Mouse (Mus musculus): ENCODE data around the gene Gm49393.
"Not testable (repeated sequence)": the region's sequence is repeated elsewhere in the genome, so short reads cannot be mapped to it uniquely, and the experiment has no call there.

The Gm49393 gene

DNA sequence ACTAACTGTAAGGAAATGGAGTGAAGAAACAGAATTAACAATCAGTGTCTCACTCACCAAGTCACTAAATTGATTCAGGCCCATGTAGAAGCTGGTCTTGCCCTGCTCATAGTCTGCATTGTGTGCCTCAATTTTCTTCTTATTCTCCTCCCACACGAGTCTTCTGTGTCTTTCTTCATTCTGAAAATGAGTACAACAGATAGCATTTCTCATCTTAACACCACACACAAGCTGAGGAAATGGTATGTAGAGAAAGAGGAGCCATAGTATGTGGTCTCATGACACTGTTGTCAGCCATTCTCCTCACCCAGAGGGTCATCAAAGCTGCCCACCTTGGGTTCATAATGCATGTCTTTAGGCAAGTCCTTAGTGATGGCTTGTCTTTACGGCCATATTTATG is at the start of gene Gm49393:
TSS of gene Gm49393 (minus strand) at position 101 of the 400 bp plus-strand sequence.
- DNase-seq: not testable (repeated sequence)

DNA sequence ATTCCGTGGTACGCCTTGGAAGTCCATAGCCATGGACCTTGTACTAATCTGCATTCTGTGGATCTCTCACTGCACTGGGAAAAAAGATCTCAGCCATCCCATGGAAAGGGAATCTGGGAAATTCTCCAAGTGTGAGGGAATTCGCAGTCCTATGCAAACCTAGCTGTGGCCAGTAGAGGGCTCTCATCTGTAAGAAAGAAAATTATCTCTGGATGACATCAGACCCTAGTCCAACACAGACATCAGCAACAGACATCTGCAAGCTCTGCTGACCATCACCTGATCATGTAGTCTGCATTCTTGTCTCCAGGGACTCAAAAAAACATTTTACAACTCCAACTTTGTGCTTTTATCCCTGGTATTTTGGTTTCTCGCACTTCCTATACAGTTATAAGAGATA is 36.9 kb upstream of the Gm49393 start:
- not testable (repeated sequence) for DNase-seq

DNA sequence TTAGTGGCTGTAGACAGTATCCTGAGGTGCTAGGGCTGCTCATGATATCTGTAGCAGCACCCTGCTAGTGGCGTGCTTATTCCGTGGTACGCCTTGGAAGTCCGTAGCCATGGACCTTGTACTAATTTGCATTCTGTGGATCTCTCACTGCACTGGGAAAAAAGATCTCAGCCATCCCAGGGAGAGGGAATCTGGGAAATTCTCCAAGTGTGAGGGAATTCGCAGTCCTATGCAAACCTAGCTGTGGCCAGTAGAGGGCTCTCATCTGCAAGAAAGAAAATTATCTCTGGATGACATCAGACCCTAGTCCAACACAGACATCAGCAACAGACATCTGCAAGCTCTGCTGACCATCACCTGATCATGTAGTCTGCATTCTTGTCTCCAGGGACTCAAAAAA is 28.6 kb upstream of the Gm49393 start:
- peak in 1 of 2 experiments; percentile 3 for DNase-seq

DNA sequence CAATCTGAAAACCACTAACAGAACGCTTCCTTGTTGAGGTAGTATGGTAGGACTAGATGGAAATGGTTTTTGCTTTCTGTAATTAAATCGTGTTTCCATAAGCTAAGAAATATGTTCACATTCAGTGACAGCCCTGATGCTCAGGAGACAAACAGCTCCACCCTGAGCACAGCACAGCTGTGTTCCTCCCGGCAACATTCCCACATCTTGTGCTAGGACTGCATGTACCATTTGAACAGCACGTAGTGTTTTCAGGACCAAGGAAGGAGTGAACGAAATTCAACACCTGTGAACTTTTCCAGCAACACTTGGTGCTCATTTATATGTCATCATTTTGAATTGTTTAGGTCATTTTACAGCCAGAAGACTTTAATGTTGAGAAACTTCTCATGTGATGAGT is 26.3 kb upstream of the Gm49393 start:
- DNase-seq: no peak

DNA sequence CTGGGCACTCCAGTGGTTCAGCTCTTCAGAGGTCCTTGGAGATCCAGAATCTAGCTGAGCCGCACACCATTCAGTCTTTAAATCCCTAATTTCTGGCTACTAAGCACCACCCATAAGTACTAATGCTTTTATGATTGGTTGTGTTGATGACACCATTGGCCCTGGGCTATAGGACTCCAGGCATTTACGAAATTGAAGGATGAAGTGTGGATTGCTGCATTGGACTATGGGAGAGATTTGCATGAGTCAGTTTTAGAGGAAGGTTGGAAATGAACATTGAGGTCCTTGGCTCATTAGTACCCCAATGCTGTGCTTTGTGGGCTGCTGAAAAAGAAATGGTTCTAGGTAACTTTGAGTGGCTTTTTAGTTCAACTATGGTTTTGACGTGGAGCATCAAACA is 6.5 kb upstream of the Gm49393 start, which contains the start of gene Tpbpa:
TSS of gene Tpbpa (minus strand) at position 101 of the 400 bp plus-strand sequence.
- not testable (repeated sequence) for DNase-seq

DNA sequence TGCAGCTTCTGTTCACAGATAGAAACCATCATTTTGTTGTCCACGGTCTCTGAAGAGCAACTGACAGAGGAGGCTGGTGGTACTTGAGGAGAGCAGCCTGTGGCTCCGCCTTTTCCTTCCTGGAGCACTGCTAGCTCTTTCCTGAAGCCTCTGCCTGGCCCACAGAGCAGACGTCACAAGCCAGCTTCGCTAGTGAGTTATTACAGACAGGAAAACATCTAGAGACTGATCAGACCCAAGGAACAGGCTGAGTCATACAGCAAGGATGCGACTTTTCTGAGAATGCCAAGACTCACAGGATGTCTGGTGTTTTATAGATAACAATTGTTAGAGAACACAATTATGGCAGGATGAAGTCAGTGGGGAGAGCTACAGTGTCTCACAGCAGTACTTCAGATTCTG is 1.1 kb upstream of the Gm49393 start, which contains the start of the genes Gm49391 and Ctla2a:
TSS of gene Gm49391 (minus strand) at position 72 of the 402 bp plus-strand sequence.
TSS of gene Ctla2a (minus strand) at position 126 of the 402 bp plus-strand sequence.
- DNase-seq: peak; percentile 26 to 45

DNA sequence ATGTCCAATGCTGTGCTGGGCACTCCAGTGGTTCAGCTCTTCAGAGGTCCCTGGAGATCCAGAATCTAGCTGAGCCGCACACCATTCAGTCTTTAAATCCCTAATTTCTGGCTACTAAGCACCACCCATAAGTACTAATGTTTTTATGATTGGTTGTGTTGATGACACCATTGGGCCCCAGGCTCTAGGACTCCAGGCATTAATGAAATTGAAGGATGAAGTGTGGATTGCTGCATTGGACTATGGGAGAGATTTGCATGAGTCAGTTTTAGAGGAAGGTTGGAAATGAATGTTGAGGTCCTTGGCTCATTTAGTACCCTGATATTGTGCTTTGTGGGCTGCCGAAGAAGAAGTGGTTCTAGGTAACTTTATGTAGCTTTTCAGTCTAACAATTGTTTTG is 30.6 kb downstream of the Gm49393 start, which contains the start of gene Tpbpb:
TSS of gene Tpbpb (minus strand) at position 101 of the 400 bp plus-strand sequence.
- not testable (repeated sequence) for DNase-seq

DNA sequence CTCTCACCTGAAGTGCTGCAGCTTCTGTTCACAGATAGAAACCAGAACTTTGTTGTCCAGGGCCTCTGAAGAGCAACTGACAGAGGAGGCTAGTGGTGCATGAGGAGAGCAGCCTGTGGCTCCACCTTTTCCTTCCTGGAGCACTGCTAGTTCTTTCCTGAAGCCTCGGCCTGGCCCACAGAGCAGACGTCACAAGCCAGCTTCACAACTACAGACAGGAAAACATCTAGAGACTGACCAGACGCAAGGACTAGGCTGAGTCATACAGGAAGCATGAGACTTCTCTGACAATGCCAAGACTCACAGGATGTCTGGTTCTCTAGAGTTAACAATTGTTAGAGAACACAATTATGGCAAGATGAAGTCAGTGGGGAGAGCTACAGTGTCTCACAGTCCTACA is 38.1 kb downstream of the Gm49393 start, which contains the start of gene Ctla2b:
TSS of gene Ctla2b (minus strand) at position 120 of the 400 bp plus-strand sequence.
- DNase-seq: peak; percentile 18 to 39

DNA sequence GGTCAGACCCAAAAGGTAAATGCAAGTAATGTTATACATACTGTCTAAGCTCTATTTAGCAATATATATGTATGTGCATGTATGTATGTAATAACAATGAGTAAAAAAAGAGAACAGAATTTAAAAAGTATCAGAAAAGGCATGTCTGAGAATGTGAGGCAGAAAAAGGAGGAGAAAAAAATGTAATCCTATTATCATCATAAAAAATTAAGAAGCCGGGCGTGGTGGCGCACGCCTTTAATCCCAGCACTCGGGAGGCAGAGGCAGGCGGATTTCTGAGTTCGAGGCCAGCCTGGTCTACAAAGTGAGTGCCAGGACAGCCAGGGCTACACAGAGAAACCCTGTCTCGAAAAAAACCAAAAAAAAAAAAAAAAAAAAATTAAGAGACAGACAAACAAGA is 38.6 kb downstream of the Gm49393 start, which contains the start of gene Gm49392:
TSS of gene Gm49392 (minus strand) at position 101 of the 400 bp plus-strand sequence.
- not testable (repeated sequence) for DNase-seq

DNA sequence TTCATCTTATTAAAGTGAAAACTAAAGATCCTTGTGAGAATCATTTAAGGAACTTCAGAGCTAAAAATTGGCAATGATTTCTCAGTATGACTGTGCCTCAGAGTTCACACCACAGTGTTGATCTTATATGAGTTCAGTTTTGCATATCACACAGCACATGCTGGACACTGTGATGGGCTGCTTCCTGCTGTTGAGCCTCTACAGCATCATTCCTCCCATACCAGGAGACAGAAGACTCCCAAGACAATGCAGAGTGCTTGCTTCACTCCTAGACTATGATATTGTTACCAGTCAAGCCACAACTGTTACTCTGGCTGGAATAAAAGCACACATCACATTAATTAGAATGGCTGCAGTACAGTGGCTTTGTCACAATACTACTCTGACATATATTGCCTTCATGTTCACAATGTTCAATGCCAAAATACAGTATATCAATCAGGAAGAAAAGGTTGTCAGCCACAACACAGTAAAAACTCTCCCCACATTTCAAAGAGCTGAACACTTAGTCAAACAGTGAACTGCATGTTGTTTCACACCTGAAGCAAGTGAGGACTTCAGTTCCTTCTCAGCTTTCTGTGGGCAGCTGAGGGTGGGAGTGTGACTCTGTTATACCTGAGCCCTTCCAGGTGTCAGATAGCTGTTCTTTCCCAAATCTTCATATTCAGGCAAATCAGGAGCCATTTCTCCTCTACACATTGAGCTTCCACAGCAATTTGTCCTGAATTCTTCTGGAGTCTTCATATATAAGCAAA is 39.8 kb downstream of the Gm49393 start:
- no peak for DNase-seq

DNA sequence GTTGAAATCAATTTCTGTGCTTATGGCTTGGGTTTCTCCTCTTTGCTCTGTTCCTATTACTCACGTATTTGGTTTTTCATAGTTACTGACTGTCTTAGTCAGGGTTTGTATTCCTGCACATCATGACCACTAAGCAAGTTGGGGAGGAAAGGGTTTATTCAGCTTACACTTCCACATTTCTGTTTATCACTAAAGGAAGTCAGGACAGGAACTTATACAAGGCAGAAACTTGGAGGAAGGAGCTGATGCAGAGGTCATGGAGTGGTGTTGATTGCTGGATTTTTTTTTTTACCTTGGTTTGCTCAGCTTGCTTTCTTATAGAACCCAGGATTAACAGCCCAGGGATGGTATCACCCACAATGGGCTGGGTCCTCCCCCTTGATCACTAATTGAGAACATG is 43.1 kb downstream of the Gm49393 start:
- no peak for DNase-seq

DNA sequence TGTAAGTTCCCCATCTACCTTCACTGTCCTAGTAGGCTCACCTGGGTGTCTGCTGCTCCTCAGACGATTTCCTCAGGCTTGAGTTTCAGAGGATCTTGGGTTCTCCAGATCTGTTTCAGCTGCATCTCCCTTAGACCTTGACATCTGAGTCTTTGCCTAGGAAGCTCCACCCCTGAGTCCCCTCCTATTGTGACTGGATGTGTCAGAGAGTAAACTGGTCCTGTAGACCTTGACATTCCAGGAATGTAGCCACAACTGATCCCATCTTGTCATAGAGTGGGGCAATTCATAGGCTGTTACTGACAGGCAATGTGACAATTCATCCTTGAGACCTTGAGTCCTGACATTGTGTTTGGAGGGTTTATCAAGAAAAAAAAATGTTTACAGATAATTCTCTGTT is 71.1 kb downstream of the Gm49393 start, which contains the start of gene 4930486L24Rik:
TSS of gene 4930486L24Rik (minus strand) at position 195 of the 400 bp plus-strand sequence.
- DNase-seq: no peak

DNA sequence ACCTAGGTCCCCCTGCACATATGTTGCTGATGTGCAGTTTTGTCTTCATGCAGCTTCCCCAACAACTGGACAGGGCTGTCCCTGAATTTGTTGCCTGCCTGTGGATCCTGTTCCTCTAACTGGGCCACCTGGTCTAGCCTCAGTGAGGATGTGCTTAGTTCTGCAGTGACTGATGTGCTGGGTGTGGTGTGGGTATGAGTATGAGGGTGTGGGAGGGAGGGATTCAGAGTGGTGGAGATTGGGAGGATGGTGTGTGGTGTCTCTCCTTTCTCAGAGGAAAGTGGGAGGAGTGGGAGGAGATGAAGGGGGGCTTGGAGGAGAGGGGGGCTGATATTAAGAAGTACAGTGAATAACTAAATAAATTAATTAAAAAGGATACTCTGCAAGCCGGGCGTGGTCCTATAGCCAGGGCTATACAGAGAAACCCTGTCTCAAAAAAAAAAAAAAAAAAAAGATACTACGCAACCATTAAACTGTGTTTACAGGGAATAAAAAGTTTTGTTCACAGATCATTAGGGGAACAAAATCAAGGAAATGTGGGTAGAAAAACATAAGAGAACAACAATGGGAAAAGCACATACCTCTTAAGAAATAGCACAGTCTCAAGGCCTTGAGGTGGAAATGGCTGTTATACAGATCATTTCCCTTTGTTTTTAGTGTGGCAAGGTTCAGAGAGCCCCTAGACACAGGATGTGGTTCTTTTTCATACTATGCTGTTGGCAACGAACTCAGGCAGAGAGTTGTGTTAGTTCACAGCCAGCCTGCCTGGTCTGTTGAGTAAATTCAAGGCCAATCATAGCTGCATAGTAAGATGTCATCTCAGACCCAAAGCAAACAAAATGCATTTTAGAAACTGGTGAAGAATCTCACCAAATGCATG is 86.9 kb downstream of the Gm49393 start:
- DNase-seq: no peak

DNA sequence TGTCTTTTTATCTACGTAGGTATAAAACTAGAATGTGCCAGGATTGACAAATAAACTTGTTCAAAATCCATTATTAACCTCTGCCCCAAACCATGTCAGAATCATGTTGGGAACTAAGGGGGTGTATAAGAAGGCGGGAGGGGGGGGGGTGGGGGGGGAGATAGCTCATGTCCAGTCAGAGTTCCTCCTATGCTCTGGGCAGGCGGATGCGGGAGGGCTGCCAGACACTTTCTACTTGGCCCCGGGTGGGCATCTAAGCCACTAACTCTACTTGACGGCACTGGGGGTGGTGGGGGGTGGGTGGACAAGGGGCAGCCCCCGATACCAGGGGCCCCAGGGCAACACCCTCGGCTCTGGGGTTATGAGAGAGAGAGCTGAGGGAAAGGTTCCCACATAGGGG is 92.2 kb downstream of the Gm49393 start:
- DNase-seq: no peak

DNA sequence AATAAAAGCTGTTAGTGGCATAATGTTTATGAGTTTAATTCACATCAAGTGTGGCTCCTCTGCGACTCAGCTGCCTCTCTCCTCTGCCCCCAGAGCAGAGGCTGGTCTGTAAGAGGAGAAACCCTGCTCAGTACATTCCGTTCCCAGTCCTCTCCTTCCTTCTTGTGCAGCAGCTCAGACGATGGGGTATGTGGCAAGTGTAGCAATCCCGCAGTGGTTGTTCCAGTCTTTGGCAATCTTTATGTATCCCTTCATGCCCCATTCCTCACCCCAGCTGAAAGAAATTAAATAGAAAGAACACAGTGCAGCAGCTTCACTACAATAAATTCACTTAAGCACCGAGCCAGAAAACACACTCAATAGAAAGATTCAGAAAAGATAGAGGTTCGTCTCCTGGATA is 92.7 kb downstream of the Gm49393 start:
- no peak for DNase-seq

DNA sequence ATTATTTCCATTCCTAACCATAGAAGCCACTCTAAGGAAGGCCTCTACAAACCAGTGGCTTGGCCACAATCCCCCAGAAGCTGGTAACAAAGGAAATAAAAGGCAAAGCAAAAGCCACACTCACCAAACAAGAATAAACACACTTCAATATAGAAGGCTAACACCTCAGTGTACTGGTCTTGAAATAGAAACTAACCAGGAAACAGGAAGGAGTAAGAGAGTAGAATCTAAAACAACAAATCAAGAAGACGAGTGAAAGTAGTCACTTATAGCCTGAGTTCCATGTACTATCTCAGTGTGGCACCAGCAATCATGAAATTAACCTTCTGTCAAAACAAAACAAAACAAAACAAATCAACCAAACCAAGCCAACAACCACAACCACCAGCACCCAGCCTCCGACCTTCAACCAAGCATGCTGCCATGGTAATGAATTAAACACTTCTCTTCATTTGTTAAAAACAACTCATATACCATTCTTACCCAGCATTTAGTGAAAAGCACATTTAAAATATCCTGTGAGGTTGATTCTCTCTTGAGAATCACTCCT is 96.0 kb downstream of the Gm49393 start:
- no peak for DNase-seq

DNA sequence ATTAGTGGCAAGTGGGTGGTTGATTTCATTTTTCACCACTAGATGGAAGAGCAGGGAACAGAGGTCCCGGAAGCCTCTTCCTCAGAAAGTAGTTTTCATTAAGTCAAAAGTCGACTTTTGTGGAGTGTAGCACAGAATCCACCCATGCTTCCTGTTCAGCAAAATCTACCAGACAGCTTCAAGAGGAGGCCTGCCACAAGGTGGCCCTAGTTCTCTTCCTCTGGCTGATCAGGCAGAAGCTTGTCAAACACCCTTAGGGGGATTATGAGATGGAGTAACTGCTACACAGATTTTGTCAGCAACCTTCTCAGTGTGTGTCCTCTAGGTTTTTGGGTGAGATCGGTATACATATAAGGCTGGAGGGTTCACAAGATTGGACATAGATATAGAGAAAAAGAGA is 109.3 kb downstream of the Gm49393 start:
- DNase-seq: peak; percentile 36 to 45

DNA sequence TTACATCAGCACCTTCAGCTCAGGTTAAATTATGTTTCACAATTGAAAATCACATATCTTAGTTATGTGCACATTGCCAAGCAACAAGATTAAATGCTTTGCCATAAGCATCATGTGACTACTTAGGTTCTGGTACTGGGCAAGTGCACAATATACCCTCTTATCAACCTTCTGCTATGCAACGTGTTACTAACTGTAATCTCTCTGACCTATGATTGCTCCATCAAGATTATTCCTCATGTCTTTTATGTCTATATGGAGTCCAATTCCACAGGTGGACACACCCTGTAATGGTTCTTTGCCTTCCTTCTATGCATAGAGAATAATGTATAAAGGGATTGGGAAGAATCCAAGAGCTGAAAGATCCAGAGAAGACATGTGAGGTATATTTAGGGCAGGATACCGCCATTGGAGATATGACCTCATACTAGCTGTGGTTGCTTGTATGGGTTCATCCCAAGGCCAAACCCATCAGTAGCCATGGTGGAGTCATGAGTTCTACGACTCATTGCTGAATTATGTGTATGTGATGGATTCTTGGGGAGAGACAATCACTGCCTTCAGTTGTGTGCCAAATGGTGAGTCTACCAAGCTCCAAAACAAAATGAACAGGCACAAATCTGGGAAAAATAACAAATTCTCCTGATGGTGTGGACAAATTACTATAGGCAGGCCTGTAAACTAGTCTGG is 114.8 kb downstream of the Gm49393 start:
- no peak for DNase-seq

DNA sequence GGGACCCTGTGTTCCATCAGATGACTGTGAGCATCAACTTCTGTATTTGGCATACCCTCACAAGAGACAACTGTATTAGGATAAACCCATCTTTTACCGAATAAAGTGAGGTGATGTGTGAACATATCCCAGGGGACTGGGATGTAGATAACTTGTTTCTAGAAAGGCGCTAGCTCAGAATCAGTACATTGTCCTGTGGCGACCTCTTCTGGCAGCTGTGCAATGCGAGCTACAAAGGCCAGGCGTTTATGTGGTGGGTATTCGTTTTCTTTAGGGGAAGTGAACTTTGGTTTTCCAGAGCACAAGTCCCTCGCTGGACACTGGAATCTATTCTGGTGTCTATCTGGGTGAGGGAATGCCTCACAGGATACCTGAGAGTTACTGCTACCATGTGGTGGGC is 115.9 kb downstream of the Gm49393 start:
- peak; percentile 77 for DNase-seq

DNA sequence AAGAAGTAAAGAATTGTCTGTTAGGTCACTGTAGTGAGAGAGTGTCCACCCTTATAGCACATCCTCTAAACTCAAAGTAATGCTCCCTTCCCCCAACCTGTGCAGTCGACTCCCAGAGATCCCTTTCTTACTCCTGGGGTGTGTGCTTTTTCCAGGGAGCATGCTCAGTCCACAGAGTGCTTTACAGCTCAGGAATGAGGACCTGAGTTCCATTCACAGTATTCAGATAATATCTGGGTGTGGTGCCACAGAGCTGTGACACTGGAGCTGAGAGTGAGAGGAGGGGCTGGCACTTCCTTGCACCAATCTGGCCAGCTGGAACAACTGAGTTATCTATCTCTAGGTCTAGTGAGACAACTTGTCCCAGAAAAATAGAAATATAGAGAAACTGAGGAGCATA is 121.7 kb downstream of the Gm49393 start:
- no peak for DNase-seq

DNA sequence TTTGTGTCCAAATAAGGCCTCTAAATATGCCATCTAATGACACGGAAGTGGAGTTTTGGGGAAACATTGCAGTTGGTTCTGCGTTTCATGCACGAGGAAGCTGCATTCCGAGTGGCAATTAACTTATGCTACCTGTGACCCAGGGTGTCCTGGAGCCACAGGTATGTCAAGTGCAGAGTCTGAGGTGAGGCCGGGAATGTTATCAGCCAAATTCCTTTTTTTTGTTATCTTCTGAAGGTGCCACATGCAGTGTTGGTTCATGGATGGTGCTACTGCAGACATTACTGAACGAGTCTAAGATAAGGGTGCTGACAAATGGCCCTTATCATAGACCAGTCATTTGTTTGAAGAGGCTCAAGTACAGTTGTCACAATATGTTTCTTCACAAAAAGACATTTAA is 122.6 kb downstream of the Gm49393 start:
- DNase-seq: no peak

DNA sequence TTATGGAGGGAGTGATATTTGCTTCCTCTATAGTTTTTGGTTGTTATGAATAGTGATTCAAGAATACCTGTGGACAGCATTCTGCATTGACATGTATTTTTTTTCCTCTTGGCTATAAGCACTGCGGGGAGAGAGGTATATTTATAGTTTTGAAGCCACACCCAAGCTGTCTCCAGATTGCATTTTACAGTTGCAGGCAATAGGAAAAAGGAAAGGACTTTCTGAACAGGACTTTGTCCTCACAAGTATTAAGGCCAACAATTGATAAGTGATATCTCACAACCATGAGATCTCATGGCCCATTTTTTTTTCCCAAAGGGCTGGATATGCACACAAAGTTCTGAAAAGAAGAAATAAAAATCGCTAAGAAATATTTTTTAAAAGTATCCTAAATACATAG is 125.7 kb downstream of the Gm49393 start:
- DNase-seq: no peak

Measured in kidney, postnatal 4 days (tissue).